Mouse (Mus musculus): ENCODE measurements around the gene Mrtfa.

DNA sequence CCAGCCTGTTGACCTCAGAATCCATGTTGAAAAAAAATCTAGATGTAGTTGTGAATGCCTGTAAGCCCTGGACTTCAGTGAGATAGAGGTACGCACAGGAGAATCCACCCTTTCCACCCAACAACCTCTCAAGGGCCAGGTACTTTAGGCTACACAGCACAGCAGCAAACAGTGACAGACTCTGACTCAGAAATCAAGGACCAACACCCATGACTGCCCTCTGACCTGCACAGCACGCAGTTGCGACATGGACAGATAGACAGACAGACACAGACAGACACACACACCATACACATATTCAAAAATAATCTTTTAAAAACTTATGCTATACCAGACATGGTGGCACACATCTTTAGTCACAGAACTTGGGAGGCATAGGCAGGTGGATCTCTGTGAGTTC is 34.7 kb downstream of the Mrtfa start:
- TF ChIP-seq CTCF (IDR thresholded peaks at IDR 0.05; ENCODE audit: control insufficient read depth, insufficient read depth, low read length): no peak
- no peak for TF ChIP-seq POLR2A (IDR thresholded peaks at IDR 0.05; ENCODE audit: borderline replicate concordance, control insufficient read depth, low read depth, low read length)
